Mouse (Mus musculus) limb, embryonic 10.5 days (tissue): Measurements from ENCODE around the gene Lrrc4b. TPM values are rescaled to one million over a fixed set of nuclear protein-coding genes. Genes with fewer than 3 reads are reported as not detected.

Experiments used
- DNase-seq: peaks from one replicate; pipeline ENCODE4 v3.0.0-alpha.2; 2017; ENCODE audit warnings: low spot score
- H3K27ac ChIP-seq: fragments of 300-500 bp; sonication (generic); 2 replicates; pipeline ENCODE4 v1.5.1; 2016; ENCODE audit warnings: mild to moderate bottlenecking
- H3K27me3 ChIP-seq: fragments of 300-500 bp; sonication (generic); 2 replicates; pipeline ENCODE4 v1.6.1; 2016; ENCODE audit warnings: low read depth, mild to moderate bottlenecking; ENCODE audit not compliant: poor library complexity, severe bottlenecking
- H3K36me3 ChIP-seq: fragments of 300-500 bp; sonication (generic); 2 replicates; pipeline ENCODE4 v1.6.1; 2016; ENCODE audit warnings: mild to moderate bottlenecking, moderate library complexity
- H3K4me1 ChIP-seq: fragments of 300-500 bp; sonication (generic); 2 replicates; pipeline ENCODE4 v1.6.1; 2016
- H3K4me3 ChIP-seq: fragments of 300-500 bp; sonication (generic); 2 replicates; pipeline ENCODE4 v1.5.1; 2016; ENCODE audit warnings: mild to moderate bottlenecking, moderate library complexity
- H3K9me3 ChIP-seq: fragments of 300-500 bp; sonication (generic); replicated peaks from 2 replicates; pipeline ENCODE4 v1.6.1; 2016; ENCODE audit warnings: mild to moderate bottlenecking
- WGBS: fragments of 180-500 bp; shearing (Covaris S2); methylation state at CpG from one replicate; pipeline ENCODE4 v1.1.7; 2016; 5-methylcytosine and 5-hydroxymethylcytosine counted together
- polyA plus RNA-seq: library from polyadenylated mRNA; unstranded; fragments of >200 nt; fragmentation: Nextera tagmentation; extraction: Ambion mirVana; gene quantifications from 2 replicates; pipeline ENCODE4 v1.2.1, GENCODE M21; 2016

Gene Lrrc4b
- polyA plus RNA-seq, 1 experiment from 2014 or later = 0.21 TPM

GRCm38 (mm10) chr7:44486927-44487575 lies 58.2 kb downstream of the Lrrc4b start:
- no peak for DNase-seq
- Histone ChIP-seq H3K4me1 (no peaks in the 10 kb centered on the region), H3K9me3 (no peaks in the 10 kb centered on the region), H3K4me3 (no peak overlapping the region), H3K27me3 (peaks cover 12% of the 10 kb centered on the region), H3K36me3 (peaks cover 37% of the 10 kb centered on the region), H3K27ac (no peak overlapping the region)
- 71% methylated on average over 13 of the region's 13 CpGs for WGBS

- H3K27me3 ChIP-seq = peaks cover 3% of the 10 kb centered on the region; the same call in 1 of the 2 replicates
- no peak for DNase-seq
- WGBS = 87% methylated on average over 7 of the region's 7 CpGs
- peaks cover 46% of the 10 kb centered on the region for H3K36me3 ChIP-seq
- no peak overlapping the region for H3K4me3 ChIP-seq
- H3K4me1 ChIP-seq = no peaks in the 10 kb centered on the region
- no peak overlapping the region for H3K27ac ChIP-seq
- no peaks in the 10 kb centered on the region for H3K9me3 ChIP-seq
Observed at GRCm38 (mm10) chr7:44487936-44488335, 59.1 kb downstream of the Lrrc4b start.

- no peaks in the 10 kb centered on the region for H3K27me3 ChIP-seq
- H3K27ac ChIP-seq = no peak overlapping the region
- H3K4me1 ChIP-seq = no peaks in the 10 kb centered on the region
- 93% methylated on average over 8 of the region's 8 CpGs for WGBS
- no peak for DNase-seq
- peaks cover 51% of the 10 kb centered on the region for H3K36me3 ChIP-seq
- no peaks in the 10 kb centered on the region for H3K9me3 ChIP-seq
- H3K4me3 ChIP-seq = no peak overlapping the region
Observed at GRCm38 (mm10) chr7:44488545-44488944, 59.7 kb downstream of the Lrrc4b start.

- 98% methylated on average over 4 of the region's 4 CpGs for WGBS
- H3K4me3 ChIP-seq = no peak overlapping the region
- no peaks in the 10 kb centered on the region for H3K27me3 ChIP-seq
- peaks cover 6% of the 10 kb centered on the region for H3K4me1 ChIP-seq
- no peaks in the 10 kb centered on the region for H3K9me3 ChIP-seq
- H3K36me3 ChIP-seq = peaks cover 62% of the 10 kb centered on the region
- no peak for DNase-seq
- H3K27ac ChIP-seq = no peak overlapping the region
Observed at GRCm38 (mm10) chr7:44490281-44490680, 61.5 kb downstream of the Lrrc4b start.

- no peak overlapping the region for H3K27ac ChIP-seq
- no peak overlapping the region for H3K4me3 ChIP-seq
- no peaks in the 10 kb centered on the region for H3K9me3 ChIP-seq
- H3K4me1 ChIP-seq = peaks cover 13% of the 10 kb centered on the region
- no peak for DNase-seq
- H3K27me3 ChIP-seq = no peaks in the 10 kb centered on the region
- WGBS = 98% methylated on average over 5 of the region's 5 CpGs
- peaks cover 62% of the 10 kb centered on the region for H3K36me3 ChIP-seq
Observed at GRCm38 (mm10) chr7:44491391-44491790, 62.6 kb downstream of the Lrrc4b start.

- no peak for DNase-seq
- peaks cover 62% of the 10 kb centered on the region for H3K36me3 ChIP-seq
- H3K27me3 ChIP-seq = no peaks in the 10 kb centered on the region
- H3K4me3 ChIP-seq = no peak overlapping the region
- no peak overlapping the region for H3K27ac ChIP-seq
- peaks cover 19% of the 10 kb centered on the region for H3K4me1 ChIP-seq
- H3K9me3 ChIP-seq = no peaks in the 10 kb centered on the region
- 93% methylated on average over 21 of the region's 21 CpGs for WGBS
Observed at GRCm38 (mm10) chr7:44492166-44492826, 63.5 kb downstream of the Lrrc4b start.

- peaks cover 49% of the 10 kb centered on the region for H3K36me3 ChIP-seq
- H3K9me3 ChIP-seq = no peaks in the 10 kb centered on the region
- H3K4me1 ChIP-seq = peaks cover 24% of the 10 kb centered on the region
- no peak for DNase-seq
- H3K27ac ChIP-seq = no peak overlapping the region
- H3K27me3 ChIP-seq = peaks cover 9% of the 10 kb centered on the region
- no peak overlapping the region for H3K4me3 ChIP-seq
- 94% methylated on average over 12 of the region's 12 CpGs for WGBS
Observed at GRCm38 (mm10) chr7:44494681-44495080, 65.9 kb downstream of the Lrrc4b start.

GRCm38 (mm10) chr7:44495086-44495485 lies 66.3 kb downstream of the Lrrc4b start:
- Histone ChIP-seq H3K36me3 (peaks cover 45% of the 10 kb centered on the region), H3K4me1 (peaks cover 24% of the 10 kb centered on the region), H3K27me3 (peaks cover 13% of the 10 kb centered on the region), H3K4me3 (peak overlapping the region; percentile 79), H3K27ac (no peak overlapping the region), H3K9me3 (no peaks in the 10 kb centered on the region)
- WGBS = 89% methylated on average over 7 of the region's 7 CpGs
- DNase-seq = no peak

GRCm38 (mm10) chr7:44495992-44496770 lies 67.4 kb downstream of the Lrrc4b start, which contains the start of the genes Emc10 and Fam71e1:
TSS of gene Emc10 (minus strand) at chr7:44496529.
TSS of gene Fam71e1 (plus strand) at chr7:44496581.
- peak; percentile 99 for DNase-seq
- H3K4me1 ChIP-seq = peaks cover 24% of the 10 kb centered on the region
- H3K27me3 ChIP-seq = peaks cover 22% of the 10 kb centered on the region
- no peaks in the 10 kb centered on the region for H3K9me3 ChIP-seq
- peak within 1 kb of the TSS; percentile 97 for H3K27ac ChIP-seq
- under 1% methylated on average over 58 of the region's 58 CpGs for WGBS
- H3K36me3 ChIP-seq = peaks cover 34% of the 10 kb centered on the region
- H3K4me3 ChIP-seq = peak within 1 kb of the TSS; percentile 79

GRCm38 (mm10) chr7:44496771-44497109 lies 67.9 kb downstream of the Lrrc4b start:
- WGBS = under 1% methylated on average over 24 of the region's 26 CpGs
- Histone ChIP-seq H3K36me3 (peaks cover 29% of the 10 kb centered on the region), H3K4me1 (peaks cover 24% of the 10 kb centered on the region), H3K4me3 (peak overlapping the region; percentile 79), H3K9me3 (no peaks in the 10 kb centered on the region), H3K27me3 (peaks cover 22% of the 10 kb centered on the region), H3K27ac (peak overlapping the region; percentile 97)
- DNase-seq = no peak

GRCm38 (mm10) chr7:44497361-44498055 lies 68.7 kb downstream of the Lrrc4b start:
- 84% methylated on average over 10 of the region's 10 CpGs for WGBS
- peak overlapping the region; percentile 79 for H3K4me3 ChIP-seq
- peaks cover 24% of the 10 kb centered on the region for H3K4me1 ChIP-seq
- no peak for DNase-seq
- H3K9me3 ChIP-seq = no peaks in the 10 kb centered on the region
- H3K36me3 ChIP-seq = peaks cover 21% of the 10 kb centered on the region
- H3K27ac ChIP-seq = peak overlapping the region; percentile 97; the same call in 1 of the 2 replicates
- peaks cover 22% of the 10 kb centered on the region for H3K27me3 ChIP-seq

GRCm38 (mm10) chr7:44498922-44499321 lies 70.1 kb downstream of the Lrrc4b start:
- Histone ChIP-seq H3K9me3 (no peaks in the 10 kb centered on the region), H3K4me3 (no peak overlapping the region), H3K36me3 (peaks cover 8% of the 10 kb centered on the region), H3K4me1 (peaks cover 24% of the 10 kb centered on the region), H3K27ac (no peak overlapping the region), H3K27me3 (peaks cover 22% of the 10 kb centered on the region)
- DNase-seq = no peak
- 79% methylated on average over 1 of the region's 1 CpGs for WGBS
